Mouse (Mus musculus): ENCODE measurements at regions not wholly inside any gene's neighbourhood (a gene's known extent, or its start where the extent isn't known, plus 50 kb on each side); places are given as distances from the start of the nearest gene placed in this dataset.
"Not testable (repeated sequence)": the region's sequence is repeated elsewhere in the genome, so short reads cannot be mapped to it uniquely, and the experiment has no call there.

- DNase-seq (ENCODE audit: low spot score in 2 of 2), result no peak
Observed at GRCm38 (mm10) chr3:79002173-79002848, 284.0 kb downstream of the Rapgef2 start.

- no peak for DNase-seq (ENCODE audit: low spot score in 2 of 2)
Observed at GRCm38 (mm10) chr3:79001754-79002153, 284.6 kb downstream of the Rapgef2 start.

GRCm38 (mm10) chr3:79000293-79000692 is 286.0 kb downstream of the Rapgef2 start:
- DNase-seq (ENCODE audit: low spot score in 2 of 2), result no peak

- no peak for DNase-seq (ENCODE audit: low spot score in 2 of 2)
Observed at GRCm38 (mm10) chr3:78999803-79000202, 286.5 kb downstream of the Rapgef2 start.

GRCm38 (mm10) chr3:78988120-78988519 is 298.2 kb downstream of the Rapgef2 start:
- DNase-seq (ENCODE audit: low spot score in 2 of 2), result no peak

- DNase-seq (ENCODE audit: low spot score in 2 of 2), result no peak
Observed at GRCm38 (mm10) chr3:78986726-78987125, 299.6 kb downstream of the Rapgef2 start.

- no peak for DNase-seq (ENCODE audit: low spot score in 2 of 2)
Observed at GRCm38 (mm10) chr3:78981057-78981456, 305.3 kb downstream of the Rapgef2 start.

GRCm38 (mm10) chr3:78978781-78979180 is 307.5 kb downstream of the Rapgef2 start:
- no peak for DNase-seq (ENCODE audit: low spot score in 2 of 2)

GRCm38 (mm10) chr3:78966683-78967549 is 319.4 kb downstream of the Rapgef2 start:
- not testable (repeated sequence) for DNase-seq (ENCODE audit: low spot score in 2 of 2)

- no peak for DNase-seq (ENCODE audit: low spot score in 2 of 2)
Observed at GRCm38 (mm10) chr3:78964231-78964858, 322.0 kb downstream of the Rapgef2 start.

- peak in 1 of 2 experiments; percentile 15 for DNase-seq (ENCODE audit: low spot score in 2 of 2)
Observed at GRCm38 (mm10) chr3:78958781-78959180, 327.5 kb downstream of the Rapgef2 start.

- no peak for DNase-seq (ENCODE audit: low spot score in 2 of 2)
Observed at GRCm38 (mm10) chr3:78955364-78955763, 331.0 kb downstream of the Rapgef2 start.

GRCm38 (mm10) chr3:78949385-78949784 is 336.9 kb downstream of the Rapgef2 start:
- not testable (repeated sequence) for DNase-seq (ENCODE audit: low spot score in 2 of 2)

- no peak for DNase-seq (ENCODE audit: low spot score in 2 of 2)
Observed at GRCm38 (mm10) chr3:78948700-78949099, 337.6 kb downstream of the Rapgef2 start.

GRCm38 (mm10) chr3:78948171-78948570 is 338.1 kb downstream of the Rapgef2 start:
- DNase-seq (ENCODE audit: low spot score in 2 of 2), result peak in 1 of 2 experiments; percentile 18

- no peak for DNase-seq (ENCODE audit: low spot score in 2 of 2)
Observed at GRCm38 (mm10) chr3:78947183-78947582, 339.1 kb downstream of the Rapgef2 start.

GRCm38 (mm10) chr3:78944185-78944584 is 342.1 kb downstream of the Rapgef2 start:
- no peak for DNase-seq (ENCODE audit: low spot score in 2 of 2)

- no peak for DNase-seq (ENCODE audit: low spot score in 2 of 2)
Observed at GRCm38 (mm10) chr3:78932975-78933374, 353.3 kb downstream of the Rapgef2 start.

- no peak for DNase-seq (ENCODE audit: low spot score in 2 of 2)
Observed at GRCm38 (mm10) chr3:78919850-78920249, 366.5 kb downstream of the Rapgef2 start.

GRCm38 (mm10) chr3:78919407-78919806 is 366.9 kb downstream of the Rapgef2 start:
- peak; percentile 58 to 67 for DNase-seq (ENCODE audit: low spot score in 2 of 2)

GRCm38 (mm10) chr3:78908196-78908844 is 378.0 kb downstream of the Rapgef2 start:
- no peak for DNase-seq (ENCODE audit: low spot score in 2 of 2)

GRCm38 (mm10) chr3:78907778-78908177 is 378.5 kb downstream of the Rapgef2 start:
- no peak for DNase-seq (ENCODE audit: low spot score in 2 of 2)
